Mouse (Mus musculus) right cerebral cortex, postnatal 36 days (tissue): ENCODE results near the gene Gm7358.
"Not testable (repeated sequence)": the region's sequence is repeated elsewhere in the genome, so short reads cannot be mapped to it uniquely, and the experiment has no call there.

Experiments
- DNase-seq, 2 experiments: peaks; one replicate each; pipeline ENCODE4 v3.0.0; 2022; ENCODE audit warnings: low spot score in 2 of 2, mixed read lengths in 1 of 2

The Gm7358 gene

DNA sequence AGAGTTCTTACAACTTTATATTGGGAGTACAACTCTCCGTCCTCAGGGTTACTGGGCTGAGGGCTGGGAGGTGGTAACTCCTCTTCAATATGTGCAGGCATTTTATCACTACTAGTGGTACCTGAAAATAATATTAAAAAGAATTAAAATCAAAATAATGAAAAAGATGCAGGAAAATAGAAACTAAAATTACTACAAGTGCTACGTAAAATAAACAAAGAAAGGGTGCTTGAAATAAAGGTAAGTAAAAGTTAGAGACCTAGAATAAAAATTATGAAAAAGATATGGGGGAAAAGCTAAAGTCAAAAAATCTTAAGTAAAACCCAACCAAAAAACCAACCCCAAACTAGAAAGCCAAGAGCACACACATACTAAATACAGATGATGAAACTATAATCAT lies at the start of gene Gm7358:
Gene Gm7358, minus strand, starts transcription at position 101 of the 400 bp plus-strand sequence.
- DNase-seq: not testable (repeated sequence)

DNA sequence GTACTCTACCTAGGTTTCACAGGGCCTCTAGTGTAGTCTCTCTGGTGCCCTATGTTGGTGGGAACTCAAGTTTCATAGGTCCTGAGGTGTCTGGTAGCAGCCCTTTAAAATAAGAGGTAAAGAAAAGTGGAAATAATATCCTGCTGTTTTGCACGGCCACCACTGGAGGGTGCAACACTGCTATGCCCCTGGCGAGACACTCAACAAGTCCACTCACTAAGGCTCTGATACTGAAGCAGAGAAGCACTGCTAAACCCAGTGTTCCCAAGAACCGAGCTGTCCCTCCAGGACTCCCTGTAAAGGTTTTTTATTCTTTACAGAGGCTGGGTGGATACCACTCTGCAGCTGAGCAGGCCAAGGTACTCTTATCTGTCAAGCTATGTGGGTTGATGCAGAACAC lies 43.7 kb upstream of the Gm7358 start:
- DNase-seq: not testable (repeated sequence)

DNA sequence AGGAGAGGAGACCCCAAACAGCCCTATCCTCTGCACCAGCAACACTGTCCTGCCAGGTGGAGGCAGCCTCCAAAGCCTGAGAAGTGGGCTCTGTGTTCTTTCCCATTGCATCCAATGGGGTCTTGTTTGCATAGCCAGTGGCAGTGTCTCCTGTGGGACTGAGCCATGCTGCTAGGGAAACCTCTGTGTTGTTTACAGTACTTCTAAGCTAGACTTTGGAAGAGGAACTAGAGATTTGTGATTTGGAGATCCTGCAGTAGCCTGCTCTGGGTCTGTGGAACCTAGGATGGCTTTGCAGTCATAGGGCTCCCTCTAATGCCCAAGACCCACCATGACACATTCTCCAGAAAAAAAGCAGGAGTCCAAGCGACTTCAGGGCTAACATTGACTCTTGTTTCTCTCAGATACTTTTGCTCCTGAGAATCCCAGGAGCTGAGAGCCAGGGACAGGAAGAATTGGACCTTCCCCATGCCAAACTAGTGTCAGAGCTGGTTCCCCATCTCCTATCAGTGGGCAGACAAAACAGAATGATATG lies 42.2 kb upstream of the Gm7358 start:
- peak in 1 of 2 experiments; percentile 20 for DNase-seq

DNA sequence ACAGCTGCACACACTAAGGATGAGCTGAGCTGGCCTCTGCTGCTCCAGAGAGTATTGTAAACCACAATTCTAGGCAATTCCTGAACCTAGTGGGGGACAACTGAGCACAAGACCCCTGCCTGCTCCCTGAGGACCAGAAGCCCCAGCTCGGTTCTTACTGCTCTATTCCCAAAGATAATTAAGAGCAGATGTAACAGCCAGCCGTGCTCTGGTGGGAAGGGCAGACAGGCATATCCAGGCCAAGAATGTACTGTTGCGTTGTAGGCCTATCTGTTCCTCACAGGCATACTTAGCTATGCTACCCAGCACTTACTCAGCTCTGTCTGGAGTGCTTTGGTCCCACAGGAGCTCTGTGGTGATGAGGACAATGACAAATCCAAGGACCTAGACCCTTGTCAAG lies 40.6 kb upstream of the Gm7358 start:
- DNase-seq: not testable (repeated sequence)

DNA sequence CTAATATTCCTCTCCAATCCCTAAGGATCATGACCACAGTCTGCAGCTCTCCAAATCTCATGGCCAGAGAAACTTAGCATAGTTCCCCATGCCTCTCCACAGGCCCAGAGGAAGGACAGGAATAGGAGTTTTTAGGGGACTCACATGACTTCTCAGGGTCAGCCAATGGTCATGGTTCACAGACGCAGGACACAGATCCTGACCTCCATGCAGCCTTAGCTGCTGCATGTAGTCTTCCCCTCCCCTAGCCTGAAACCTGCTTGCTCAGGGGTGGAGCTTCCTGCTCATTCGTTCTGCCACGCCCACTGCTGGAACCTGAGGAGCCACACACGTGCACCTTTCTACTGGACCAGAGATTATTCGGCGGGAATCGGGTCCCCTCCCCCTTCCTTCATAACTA lies 34.8 kb upstream of the Gm7358 start:
- not testable (repeated sequence) for DNase-seq

DNA sequence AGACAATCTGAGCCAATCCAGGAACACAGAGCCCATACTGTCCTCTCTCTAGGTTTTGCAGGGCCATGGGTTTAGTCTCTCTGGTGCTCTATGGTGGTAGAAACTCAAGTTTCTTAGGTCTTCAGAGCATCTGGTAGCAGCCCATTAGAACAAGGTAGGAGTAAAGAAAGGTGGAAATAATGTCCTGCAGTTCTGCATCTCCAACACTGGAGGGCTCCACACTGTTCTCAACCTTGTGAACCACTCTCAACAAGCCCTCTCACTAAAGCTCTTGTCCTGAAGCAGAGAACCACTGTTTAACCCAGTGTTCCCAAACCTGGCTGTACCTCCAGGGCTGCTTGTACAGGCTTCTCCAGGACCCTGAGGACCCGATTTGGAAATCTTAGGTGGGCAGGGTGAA lies 27.3 kb upstream of the Gm7358 start:
- not testable (repeated sequence) for DNase-seq

DNA sequence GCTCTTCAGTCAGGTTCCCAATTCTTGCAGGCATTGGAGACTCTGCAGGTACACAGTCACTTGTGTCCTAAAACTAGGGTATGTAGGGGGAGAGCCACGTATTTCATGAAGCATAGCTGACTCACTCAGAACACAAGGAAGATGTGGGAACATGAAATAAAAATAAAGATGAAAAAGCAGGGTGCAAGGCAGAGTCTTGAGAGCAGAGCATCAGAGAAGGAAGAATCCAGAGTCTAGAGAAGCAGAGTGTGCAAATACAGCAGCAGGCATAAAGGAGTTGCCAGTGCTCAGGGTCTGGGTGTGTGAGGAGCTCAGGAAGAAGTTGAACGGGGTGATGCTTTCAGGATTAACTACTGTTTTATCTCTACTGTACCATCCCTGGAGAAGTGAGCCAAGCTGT lies 17.5 kb downstream of the Gm7358 start:
- DNase-seq: not testable (repeated sequence)

DNA sequence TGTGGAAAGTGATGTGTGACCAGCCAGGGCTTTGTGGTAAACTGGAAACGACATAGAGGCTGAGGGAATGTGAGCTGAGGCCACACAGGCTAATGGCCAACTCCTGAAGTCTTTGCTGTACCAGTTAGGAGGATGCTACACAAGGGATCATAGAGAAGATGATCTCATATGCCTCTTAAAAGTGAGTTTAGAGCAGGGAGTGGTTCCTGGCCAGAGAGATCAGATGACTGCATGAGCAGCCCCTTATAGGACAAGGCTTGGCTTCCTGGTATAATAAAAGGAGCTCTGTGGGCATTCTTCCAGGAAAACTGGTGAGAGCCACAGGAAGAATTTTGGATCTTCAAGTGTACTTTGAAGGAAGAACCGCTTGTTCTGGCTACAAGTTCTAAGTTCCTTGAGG lies 22.3 kb downstream of the Gm7358 start:
- not testable (repeated sequence) for DNase-seq

DNA sequence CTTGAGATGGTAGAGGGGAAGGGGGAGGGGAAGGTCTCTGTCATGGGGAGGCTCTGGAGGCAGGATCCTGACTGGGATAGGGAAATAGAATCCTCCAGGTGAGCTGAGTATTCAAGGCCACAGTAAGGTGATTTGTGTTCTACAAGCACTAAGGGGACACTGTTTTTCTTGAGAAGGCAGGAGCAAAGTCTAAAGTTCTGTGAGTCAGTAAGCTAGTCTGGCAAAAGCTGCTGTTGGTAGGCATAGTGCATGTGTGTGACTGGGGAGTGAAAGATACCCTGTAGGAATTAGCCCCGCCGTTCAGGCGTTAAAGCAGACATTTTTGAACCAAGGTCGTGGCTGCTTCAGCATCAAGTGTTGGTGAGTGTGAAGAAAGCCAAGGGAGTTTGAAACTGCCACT lies 23.2 kb downstream of the Gm7358 start:
- DNase-seq: not testable (repeated sequence)
